Mouse (Mus musculus): ENCODE measurements around the gene Rprd1b.

Gene Rprd1b

DNA sequence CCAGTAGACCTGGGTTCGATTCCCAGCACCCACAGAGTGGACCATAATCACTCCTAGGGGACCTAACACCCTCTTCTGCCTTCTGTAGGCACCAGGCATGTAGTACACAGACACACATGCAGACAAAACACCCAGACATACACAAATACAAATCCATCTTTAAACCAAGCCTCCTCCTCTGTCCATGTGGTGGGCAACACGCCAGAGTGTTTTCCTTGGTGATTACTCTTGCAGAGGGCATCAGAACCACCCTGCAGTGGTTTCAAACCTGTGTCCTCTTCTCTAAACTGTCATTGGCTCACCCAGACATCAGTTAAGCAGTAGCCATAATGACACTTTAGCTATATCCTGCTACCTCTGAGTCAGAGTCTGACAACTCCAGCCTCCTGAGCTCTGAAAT lies 142.1 kb downstream of the Rprd1b start:
- no peak for DNase-seq (ENCODE audit: low spot score in 2 of 2)

DNA sequence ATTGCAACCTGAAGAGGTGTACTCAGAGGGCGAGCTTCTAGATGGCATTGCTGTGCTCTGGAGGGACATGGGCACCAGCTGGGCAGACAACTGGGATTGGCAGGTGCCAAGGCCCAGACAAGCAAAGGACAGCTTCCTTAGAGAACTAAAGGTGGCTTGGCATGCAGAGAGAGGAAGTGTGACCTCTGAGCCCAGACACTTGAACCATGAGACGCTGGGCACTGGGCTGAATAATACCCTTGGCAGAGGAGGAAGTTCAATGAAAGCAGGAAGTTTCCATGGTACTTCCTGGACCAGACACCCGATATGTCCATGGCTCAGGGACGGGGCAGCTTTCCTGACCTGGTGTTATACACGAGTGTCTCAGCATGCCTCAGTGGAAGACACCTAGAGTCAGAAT lies 146.1 kb downstream of the Rprd1b start:
- no peak for DNase-seq (ENCODE audit: low spot score in 2 of 2)

DNA sequence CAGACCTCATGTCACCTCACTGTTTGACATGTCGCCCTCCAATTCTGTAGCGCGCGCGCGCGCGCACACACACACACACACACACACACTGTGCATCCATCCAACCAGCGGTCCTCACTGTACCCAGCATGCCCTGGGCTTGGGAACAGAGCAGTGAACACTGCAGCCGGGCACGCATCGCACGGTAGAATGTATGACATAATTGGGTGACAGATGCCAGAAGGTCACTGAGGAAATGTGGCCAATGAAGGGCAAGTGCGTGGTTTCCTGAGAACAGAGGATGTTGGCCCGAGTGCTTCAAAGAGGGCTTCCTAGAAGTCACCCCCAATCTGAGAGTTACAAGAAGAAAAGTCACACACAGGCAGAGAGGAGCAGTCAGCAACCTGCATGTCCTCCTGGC lies 146.7 kb downstream of the Rprd1b start:
- DNase-seq (ENCODE audit: low spot score in 2 of 2), result no peak

DNA sequence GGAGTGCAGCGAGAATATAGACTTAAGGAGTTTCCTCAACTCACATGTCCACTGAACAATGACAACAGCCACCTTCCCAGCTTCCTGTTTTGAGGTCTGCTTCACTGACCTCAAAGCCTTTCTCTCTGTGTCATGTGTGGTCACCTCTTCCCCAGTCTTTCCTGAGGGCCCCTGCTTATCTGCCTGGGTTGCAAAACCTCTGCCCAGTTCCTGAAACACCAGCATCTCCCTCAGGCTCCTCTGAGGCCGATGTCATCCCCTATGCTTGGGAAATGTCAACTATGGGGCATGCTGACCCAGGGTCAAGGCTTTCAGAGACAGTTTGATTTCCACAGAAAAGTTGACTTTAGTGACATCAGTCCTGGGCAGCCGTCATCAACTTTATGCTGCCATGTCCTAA lies 147.1 kb downstream of the Rprd1b start:
- DNase-seq (ENCODE audit: low spot score in 2 of 2), result no peak

DNA sequence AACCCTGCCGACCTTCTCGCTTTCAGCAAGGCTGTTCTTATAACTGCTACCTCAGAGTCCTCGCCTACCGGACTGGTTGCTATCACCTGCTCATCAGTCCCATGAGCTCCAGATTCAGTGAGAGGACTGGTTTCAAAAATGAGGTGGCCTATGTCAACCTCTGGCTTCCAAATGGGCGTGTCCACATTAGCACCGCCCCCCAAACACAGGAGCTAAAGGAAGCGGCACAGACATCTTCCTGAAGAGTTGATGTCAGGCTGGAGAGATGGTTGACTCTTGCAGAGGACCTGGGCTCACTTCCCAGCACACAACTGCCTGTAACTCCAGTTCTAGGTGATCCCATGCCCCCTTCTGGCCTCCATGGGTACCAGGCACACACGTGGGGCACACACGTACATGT lies 148.5 kb downstream of the Rprd1b start:
- no peak for DNase-seq (ENCODE audit: low spot score in 2 of 2)

DNA sequence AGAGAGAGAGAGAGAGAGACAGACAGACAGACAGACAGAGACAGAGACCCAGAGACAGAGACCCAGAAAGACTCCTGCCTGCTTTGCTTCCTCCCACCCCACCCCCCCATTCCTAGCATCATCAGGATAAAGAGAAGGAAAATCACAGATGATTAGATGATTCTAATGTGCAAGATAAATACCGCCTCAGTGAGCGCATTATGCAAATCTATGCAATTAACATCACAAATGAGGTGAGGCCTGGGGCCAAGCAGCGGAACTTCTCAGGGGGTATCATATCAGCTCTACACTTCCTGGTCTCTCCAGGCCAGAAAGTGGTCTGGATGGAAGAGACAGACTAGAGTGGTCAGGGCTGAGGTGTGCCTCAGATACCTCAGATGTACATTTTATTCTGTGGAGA lies 149.3 kb downstream of the Rprd1b start:
- no peak for DNase-seq (ENCODE audit: low spot score in 2 of 2)

DNA sequence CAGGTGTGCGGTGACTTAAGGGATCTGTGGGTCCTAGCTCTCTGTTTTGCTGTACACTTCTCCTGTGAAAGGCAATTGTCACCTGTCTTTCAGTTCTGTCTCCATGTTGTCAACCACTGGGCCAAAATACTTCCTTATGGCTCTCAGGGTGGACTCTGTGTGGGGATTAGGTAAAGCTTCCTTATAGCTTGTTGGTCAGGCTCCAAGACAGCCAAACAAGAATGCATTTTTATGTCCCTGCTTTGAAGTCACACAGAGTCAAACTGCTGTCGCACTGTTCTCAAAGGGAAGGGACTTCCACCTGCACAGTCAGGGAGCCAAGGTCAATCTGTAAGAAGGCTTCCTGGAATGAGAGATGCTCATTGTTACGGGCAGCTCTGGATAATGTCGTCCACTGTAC lies 149.8 kb downstream of the Rprd1b start:
- DNase-seq (ENCODE audit: low spot score in 2 of 2), result no peak

DNA sequence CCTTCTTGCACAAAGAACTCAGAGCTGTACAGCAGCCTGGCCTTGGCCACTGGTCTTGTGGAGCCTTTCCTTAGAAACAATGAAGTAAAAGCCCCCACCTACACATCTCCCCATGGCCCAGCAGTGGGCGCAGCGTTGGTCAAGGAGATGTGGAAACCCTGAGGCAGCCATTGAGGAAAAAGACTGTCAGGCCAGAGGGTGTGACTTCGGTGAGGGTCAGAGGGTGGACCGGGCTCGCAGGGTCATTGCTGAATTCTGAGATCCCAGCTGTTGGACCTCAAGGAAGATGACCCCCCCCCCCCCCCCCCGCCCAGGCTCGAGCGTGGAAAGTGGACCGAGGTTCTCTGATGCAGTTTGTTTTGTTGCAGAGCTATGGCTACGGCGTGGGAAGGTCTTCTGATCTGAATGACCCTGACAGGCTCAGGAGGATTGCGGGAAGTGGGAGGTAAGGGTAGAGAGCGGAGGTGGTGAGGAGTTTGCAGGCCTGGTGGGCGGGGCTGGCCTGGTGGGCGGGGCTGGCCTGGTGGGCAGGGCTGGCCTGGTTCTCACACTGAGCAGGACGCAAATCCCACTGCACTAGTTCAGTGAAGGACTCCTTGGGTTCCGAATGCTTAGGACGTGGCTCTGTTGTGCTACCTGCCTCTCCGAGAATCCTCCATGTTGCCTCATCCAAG lies 150.5 kb downstream of the Rprd1b start:
- DNase-seq (ENCODE audit: low spot score in 2 of 2), result no peak

DNA sequence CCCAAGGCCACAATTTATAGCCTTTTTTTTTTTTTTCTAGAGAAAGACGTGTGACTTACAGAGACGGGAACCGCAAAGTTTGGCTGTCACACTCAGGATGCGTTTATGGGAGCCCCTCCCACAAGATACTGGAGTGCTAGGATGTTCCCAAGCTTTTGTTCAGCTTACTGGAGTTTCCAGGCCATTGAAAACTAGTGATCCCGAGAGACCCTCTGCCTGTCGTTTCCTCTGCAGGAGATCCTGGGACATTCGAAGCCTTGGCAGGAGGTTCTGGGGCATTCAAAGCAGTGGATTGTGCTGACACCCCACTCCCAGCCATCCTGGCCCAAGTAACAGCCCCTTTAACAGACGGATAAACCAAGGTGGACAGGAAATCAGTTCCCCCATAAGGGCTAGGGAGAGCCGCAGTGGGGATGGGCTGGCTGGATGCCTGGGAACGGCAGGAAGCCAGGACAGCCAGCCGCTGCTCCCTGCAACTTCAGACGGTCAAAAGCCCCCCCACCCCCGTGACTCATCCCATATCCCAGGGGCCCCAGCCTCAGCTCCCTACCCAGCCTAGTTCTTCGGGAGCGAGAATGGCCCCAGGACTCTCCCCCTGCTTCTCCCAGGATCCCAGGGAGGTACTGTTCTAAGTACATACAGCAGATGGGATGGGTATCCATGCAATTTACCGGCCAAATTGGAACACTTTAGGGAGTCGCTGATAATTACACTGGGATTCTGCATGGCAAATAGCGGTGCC lies 151.2 kb downstream of the Rprd1b start:
- no peak for DNase-seq (ENCODE audit: low spot score in 2 of 2)

DNA sequence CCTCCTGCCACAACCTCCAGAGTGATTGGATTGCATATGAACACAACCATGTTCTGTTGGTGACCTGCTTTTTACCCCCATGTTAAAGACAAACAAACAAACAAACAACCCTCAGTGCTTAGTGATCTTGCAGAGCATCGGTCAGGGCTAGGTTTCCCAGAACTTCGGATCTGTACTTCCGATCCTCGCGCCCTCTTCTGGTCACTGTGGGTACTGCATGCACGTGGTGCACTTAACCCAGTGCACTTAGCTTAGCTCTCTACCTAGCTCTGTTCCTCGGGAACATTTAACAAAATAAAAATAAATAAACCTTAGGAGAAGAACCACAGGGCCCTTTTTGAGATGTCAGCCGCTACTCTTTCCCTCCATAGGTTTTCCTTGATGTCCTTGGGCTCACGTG lies 152.5 kb downstream of the Rprd1b start:
- DNase-seq (ENCODE audit: low spot score in 2 of 2), result no peak
